Mouse (Mus musculus): ENCODE data around the gene Unkl. TPM values are rescaled to one million over a fixed set of nuclear protein-coding genes. Genes with fewer than 3 reads are reported as not detected.

Unkl gene
- polyA plus RNA-seq, 1 experiment from 2014 or later: 5.8 TPM

GRCm38 (mm10) chr17:25256140-25256754 lies 68.0 kb downstream of the Unkl start, which contains the start of gene Baiap3:
Gene Baiap3, minus strand, starts transcription at chr17:25256364.
- Histone ChIP-seq H3K4me1 (ENCODE audit: control insufficient read depth, insufficient read depth, low read length) (peaks cover 9% of the 10 kb centered on the region; the same call in 1 of the 2 replicates), H3K27me3 (replicated peaks; ENCODE audit: control insufficient read depth, insufficient read depth, low read length) (peaks cover 25% of the 10 kb centered on the region), H3K9me3 (ENCODE audit: control insufficient read depth, low read length) (no peaks in the 10 kb centered on the region), H3K4me3 (ENCODE audit: low read depth, low read length) (peak within 1 kb of the TSS; percentile 40), H3K4me2 (ENCODE audit: low read depth, low read length) (peak within 1 kb of the TSS; percentile 71), H3K9ac (ENCODE audit: low read depth, low read length) (peak within 1 kb of the TSS; percentile 51), H3K36me3 (ENCODE audit: control insufficient read depth, insufficient read depth, low read length) (peaks cover 22% of the 10 kb centered on the region; the same call in 1 of the 2 replicates), H3K27ac (replicated peaks; ENCODE audit: low read depth, low read length) (no peak within 1 kb of the TSS)
- DNase-seq (ENCODE audit: low spot score) (no peak), ATAC-seq (ENCODE audit: low read depth) (peak; percentile 46)
- WGBS: 5% methylated on average over 9 of the region's 35 CpGs

DNA sequence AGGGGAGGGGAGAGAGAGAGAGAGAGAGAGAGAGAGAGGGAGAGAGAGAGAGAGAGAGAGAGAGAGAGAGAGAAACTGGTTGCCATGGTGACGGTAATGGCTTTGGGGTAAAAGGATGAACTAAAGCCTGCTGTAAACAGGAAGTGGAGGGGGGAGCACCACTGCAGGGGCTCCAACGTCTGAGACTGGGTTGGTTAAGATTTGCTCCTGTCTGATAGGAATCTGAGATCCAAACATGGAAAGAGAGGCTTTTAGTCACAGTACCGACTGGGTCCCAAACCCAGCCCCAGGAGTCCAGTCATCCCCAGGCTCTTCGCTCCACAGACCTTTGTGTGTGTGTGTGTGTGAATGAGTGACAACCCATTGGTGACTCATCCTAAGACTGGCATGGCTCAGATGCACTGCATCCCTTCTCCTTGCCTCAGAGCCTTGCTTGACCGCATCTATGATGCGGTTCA lies 69.6 kb downstream of the Unkl start:
- 51% methylated on average over 6 of the region's 6 CpGs for WGBS
- Histone ChIP-seq H3K27me3 (replicated peaks; ENCODE audit: control insufficient read depth, insufficient read depth, low read length) (peaks cover 25% of the 10 kb centered on the region), H3K36me3 (ENCODE audit: control insufficient read depth, insufficient read depth, low read length) (peaks cover 28% of the 10 kb centered on the region), H3K4me2 (ENCODE audit: low read depth, low read length) (no peak overlapping the region), H3K9me3 (ENCODE audit: control insufficient read depth, low read length) (no peaks in the 10 kb centered on the region), H3K27ac (replicated peaks; ENCODE audit: low read depth, low read length) (no peak overlapping the region), H3K4me3 (ENCODE audit: low read depth, low read length) (no peak overlapping the region), H3K4me1 (ENCODE audit: control insufficient read depth, insufficient read depth, low read length) (peaks cover 9% of the 10 kb centered on the region; the same call in 1 of the 2 replicates), H3K9ac (ENCODE audit: low read depth, low read length) (no peak overlapping the region)
- no peak for ATAC-seq (ENCODE audit: low read depth)
- no peak for DNase-seq (ENCODE audit: low spot score)

- Histone ChIP-seq H3K27ac (replicated peaks; ENCODE audit: low read depth, low read length) (no peak overlapping the region), H3K9ac (ENCODE audit: low read depth, low read length) (no peak overlapping the region), H3K4me3 (ENCODE audit: low read depth, low read length) (no peak overlapping the region), H3K36me3 (ENCODE audit: control insufficient read depth, insufficient read depth, low read length) (peaks cover 80% of the 10 kb centered on the region), H3K9me3 (ENCODE audit: control insufficient read depth, low read length) (no peaks in the 10 kb centered on the region), H3K27me3 (replicated peaks; ENCODE audit: control insufficient read depth, insufficient read depth, low read length) (no peaks in the 10 kb centered on the region), H3K4me1 (ENCODE audit: control insufficient read depth, insufficient read depth, low read length) (no peaks in the 10 kb centered on the region), H3K4me2 (ENCODE audit: low read depth, low read length) (no peak overlapping the region)
- DNase-seq (ENCODE audit: low spot score) (no peak), ATAC-seq (ENCODE audit: low read depth) (no peak)
- WGBS: 78% methylated on average over 3 of the region's 3 CpGs
These were observed 76.3 kb downstream of the Unkl start for GRCm38 (mm10) chr17:25264453-25264852.

DNA sequence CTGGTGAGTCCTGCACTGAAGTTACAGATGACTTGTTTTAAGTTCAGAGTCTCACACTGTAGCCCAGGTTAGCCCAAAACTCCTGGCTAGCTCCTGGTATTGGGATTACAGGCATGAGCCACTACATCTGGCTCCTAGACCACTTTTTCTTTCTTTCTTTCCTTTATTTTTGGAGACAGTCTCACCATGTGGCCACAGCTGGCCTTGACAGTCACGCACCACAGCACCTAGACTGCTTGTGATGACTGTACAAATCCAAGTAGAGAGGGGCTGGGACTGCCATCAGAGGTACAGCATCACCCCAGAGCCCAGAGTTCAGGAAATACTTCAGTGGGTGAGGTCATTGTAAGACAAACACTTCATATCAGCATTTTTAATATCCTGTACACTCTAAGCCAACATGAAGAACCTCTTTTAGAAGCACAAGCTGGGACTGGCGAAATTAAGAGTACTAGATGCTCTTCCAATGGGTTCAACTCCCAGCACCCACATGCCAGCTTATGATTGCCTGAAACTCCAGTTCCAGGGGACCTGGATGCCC lies 82.7 kb downstream of the Unkl start:
- WGBS: 76% methylated on average over 2 of the region's 2 CpGs
- Histone ChIP-seq H3K27me3 (replicated peaks; ENCODE audit: control insufficient read depth, insufficient read depth, low read length) (no peaks in the 10 kb centered on the region), H3K4me1 (ENCODE audit: control insufficient read depth, insufficient read depth, low read length) (peaks cover 14% of the 10 kb centered on the region), H3K4me3 (ENCODE audit: low read depth, low read length) (0 out of 2 replicates have a peak overlapping the region, but pooled peaks have one; percentile 99), H3K4me2 (ENCODE audit: low read depth, low read length) (peak overlapping the region; percentile 97), H3K36me3 (ENCODE audit: control insufficient read depth, insufficient read depth, low read length) (peaks cover 51% of the 10 kb centered on the region), H3K9ac (ENCODE audit: low read depth, low read length) (peak overlapping the region; percentile 100; the same call in 1 of the 2 replicates), H3K27ac (replicated peaks; ENCODE audit: low read depth, low read length) (no peak overlapping the region), H3K9me3 (ENCODE audit: control insufficient read depth, low read length) (no peaks in the 10 kb centered on the region)
- ATAC-seq (ENCODE audit: low read depth) (no peak), DNase-seq (ENCODE audit: low spot score) (no peak)

DNA sequence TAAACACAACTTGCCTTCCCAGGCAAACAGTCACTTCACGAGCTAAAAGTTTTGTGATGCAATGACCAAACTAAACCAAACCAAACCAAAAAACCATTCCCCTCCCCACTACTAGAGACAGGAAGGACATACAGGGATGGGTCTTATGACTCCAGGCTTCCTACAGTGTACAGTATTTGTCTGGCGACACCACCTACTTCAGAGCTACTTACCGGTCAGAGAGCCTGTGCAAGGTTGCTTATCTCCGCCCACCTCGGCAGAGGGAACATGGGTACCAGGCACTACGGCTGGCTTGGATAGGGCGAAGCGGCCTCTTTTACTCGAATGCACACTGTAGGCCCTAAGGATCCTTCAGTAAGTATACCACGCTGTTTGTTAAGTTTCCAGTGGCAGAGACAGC lies 84.1 kb downstream of the Unkl start:
- Histone ChIP-seq H3K9ac (ENCODE audit: low read depth, low read length) (peak overlapping the region; percentile 100), H3K36me3 (ENCODE audit: control insufficient read depth, insufficient read depth, low read length) (peaks cover 37% of the 10 kb centered on the region), H3K4me3 (ENCODE audit: low read depth, low read length) (peak overlapping the region; percentile 99), H3K4me2 (ENCODE audit: low read depth, low read length) (peak overlapping the region; percentile 97), H3K27me3 (replicated peaks; ENCODE audit: control insufficient read depth, insufficient read depth, low read length) (no peaks in the 10 kb centered on the region), H3K9me3 (ENCODE audit: control insufficient read depth, low read length) (no peaks in the 10 kb centered on the region), H3K27ac (replicated peaks; ENCODE audit: low read depth, low read length) (peak overlapping the region; percentile 99), H3K4me1 (ENCODE audit: control insufficient read depth, insufficient read depth, low read length) (peaks cover 14% of the 10 kb centered on the region)
- DNase-seq (ENCODE audit: low spot score): no peak
- no peak for ATAC-seq (ENCODE audit: low read depth)
- 2% methylated on average over 10 of the region's 10 CpGs for WGBS

DNA sequence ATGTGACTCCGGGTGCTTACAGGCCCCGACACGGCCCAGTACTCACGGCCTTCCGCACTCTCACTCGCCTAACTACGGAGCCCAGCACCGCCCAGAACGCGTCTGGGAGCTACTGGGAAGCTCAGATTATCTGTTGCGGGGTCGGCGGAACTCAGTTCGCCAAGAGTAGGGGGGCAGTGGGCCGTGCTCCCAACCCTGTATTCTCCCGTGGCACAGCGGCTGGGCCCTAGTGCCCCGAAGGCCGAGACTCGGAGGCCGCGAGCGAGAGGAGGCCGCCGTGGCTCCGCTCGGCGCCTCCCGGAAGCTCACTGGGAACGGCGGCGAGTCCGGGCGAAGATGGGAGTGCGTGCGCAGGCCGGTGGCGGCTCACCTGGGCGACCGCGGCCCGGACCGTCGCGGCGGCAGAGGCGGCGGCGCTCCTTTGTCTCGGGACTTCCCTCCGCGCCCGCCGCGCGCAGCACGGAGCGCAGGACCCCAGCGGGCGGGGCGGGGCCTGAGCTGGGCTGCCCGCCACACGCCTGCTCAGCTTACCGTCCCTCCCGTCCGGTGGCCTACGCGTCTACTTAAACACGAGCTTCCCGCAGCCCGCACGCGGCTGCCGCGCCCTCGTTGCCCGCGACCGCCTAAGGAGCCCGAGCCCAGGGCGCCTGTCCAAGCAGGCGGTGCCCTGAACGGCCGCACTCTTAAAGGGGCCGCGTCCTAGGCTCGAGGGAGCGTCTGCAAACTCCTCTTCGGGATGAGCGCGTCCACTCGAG lies 84.9 kb downstream of the Unkl start:
- H3K4me1 ChIP-seq (ENCODE audit: control insufficient read depth, insufficient read depth, low read length): peaks cover 14% of the 10 kb centered on the region
- DNase-seq (ENCODE audit: low spot score) (peak; percentile 96), ATAC-seq (ENCODE audit: low read depth) (peak; percentile 94)
- no peaks in the 10 kb centered on the region for H3K9me3 ChIP-seq (ENCODE audit: control insufficient read depth, low read length)
- peaks cover 29% of the 10 kb centered on the region for H3K36me3 ChIP-seq (ENCODE audit: control insufficient read depth, insufficient read depth, low read length)
- peak overlapping the region; percentile 100 for H3K9ac ChIP-seq (ENCODE audit: low read depth, low read length)
- peak overlapping the region; percentile 99 for H3K4me3 ChIP-seq (ENCODE audit: low read depth, low read length)
- peak overlapping the region; percentile 97 for H3K4me2 ChIP-seq (ENCODE audit: low read depth, low read length)
- no peaks in the 10 kb centered on the region for H3K27me3 ChIP-seq (replicated peaks; ENCODE audit: control insufficient read depth, insufficient read depth, low read length)
- WGBS: under 1% methylated on average over 61 of the region's 92 CpGs
- H3K27ac ChIP-seq (replicated peaks; ENCODE audit: low read depth, low read length): peak overlapping the region; percentile 99

DNA sequence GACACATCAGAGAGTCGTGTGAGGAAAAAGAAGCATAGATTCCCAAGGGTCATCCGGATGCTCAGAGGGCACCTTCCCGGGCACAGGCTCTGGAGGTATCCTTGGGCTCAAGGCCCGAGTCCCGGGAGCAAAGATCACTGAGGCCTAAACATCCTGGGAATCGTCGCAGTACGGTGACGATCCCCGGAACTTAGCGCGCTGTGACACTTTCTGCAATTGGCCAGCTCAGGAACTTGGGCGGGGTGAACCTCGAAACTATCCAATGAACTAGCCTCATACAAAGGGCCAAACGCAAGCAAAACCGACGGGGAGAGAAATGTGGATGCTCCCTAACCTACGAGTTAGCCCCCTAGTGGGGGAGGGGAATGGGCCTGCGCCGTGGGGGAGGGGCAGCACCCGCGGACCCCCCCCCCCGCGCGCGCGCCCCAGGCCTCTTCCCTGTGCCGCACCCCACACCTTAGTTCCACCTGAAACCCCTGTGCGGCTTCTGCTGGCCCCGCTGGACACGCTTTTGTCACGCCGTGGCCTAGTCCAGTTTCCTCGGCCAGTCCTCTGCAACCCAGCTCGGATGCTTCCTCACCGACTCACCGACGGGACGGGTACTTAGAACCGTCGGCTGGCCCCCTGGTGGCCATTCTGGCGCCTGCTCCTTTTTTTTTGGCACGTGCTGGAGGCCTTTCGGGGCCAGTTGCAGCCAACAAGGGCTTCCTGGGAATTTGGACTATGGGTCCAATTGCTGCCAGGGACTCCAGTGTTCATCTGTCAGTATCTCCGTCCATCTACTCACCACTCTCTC lies 85.7 kb downstream of the Unkl start:
- no peaks in the 10 kb centered on the region for H3K27me3 ChIP-seq (replicated peaks; ENCODE audit: control insufficient read depth, insufficient read depth, low read length)
- H3K9ac ChIP-seq (ENCODE audit: low read depth, low read length): peak overlapping the region; percentile 100
- peaks cover 14% of the 10 kb centered on the region for H3K4me1 ChIP-seq (ENCODE audit: control insufficient read depth, insufficient read depth, low read length)
- no peaks in the 10 kb centered on the region for H3K9me3 ChIP-seq (ENCODE audit: control insufficient read depth, low read length)
- H3K36me3 ChIP-seq (ENCODE audit: control insufficient read depth, insufficient read depth, low read length): peaks cover 21% of the 10 kb centered on the region
- H3K27ac ChIP-seq (replicated peaks; ENCODE audit: low read depth, low read length): peak overlapping the region; percentile 99
- ATAC-seq (ENCODE audit: low read depth) (peak; percentile 92), DNase-seq (ENCODE audit: low spot score) (peak; percentile 97)
- peak overlapping the region; percentile 97 for H3K4me2 ChIP-seq (ENCODE audit: low read depth, low read length)
- H3K4me3 ChIP-seq (ENCODE audit: low read depth, low read length): peak overlapping the region; percentile 99
- under 1% methylated on average over 28 of the region's 45 CpGs for WGBS
